Mouse (Mus musculus) forelimb bud, embryonic 11.5 days (tissue): ENCODE measurements around the gene Slc22a15.

Experiments
- DNase-seq: peaks from one replicate; pipeline ENCODE4 v3.0.0-alpha.2; 2012; ENCODE audit warnings: low read depth, low spot score

The Slc22a15 gene

DNA sequence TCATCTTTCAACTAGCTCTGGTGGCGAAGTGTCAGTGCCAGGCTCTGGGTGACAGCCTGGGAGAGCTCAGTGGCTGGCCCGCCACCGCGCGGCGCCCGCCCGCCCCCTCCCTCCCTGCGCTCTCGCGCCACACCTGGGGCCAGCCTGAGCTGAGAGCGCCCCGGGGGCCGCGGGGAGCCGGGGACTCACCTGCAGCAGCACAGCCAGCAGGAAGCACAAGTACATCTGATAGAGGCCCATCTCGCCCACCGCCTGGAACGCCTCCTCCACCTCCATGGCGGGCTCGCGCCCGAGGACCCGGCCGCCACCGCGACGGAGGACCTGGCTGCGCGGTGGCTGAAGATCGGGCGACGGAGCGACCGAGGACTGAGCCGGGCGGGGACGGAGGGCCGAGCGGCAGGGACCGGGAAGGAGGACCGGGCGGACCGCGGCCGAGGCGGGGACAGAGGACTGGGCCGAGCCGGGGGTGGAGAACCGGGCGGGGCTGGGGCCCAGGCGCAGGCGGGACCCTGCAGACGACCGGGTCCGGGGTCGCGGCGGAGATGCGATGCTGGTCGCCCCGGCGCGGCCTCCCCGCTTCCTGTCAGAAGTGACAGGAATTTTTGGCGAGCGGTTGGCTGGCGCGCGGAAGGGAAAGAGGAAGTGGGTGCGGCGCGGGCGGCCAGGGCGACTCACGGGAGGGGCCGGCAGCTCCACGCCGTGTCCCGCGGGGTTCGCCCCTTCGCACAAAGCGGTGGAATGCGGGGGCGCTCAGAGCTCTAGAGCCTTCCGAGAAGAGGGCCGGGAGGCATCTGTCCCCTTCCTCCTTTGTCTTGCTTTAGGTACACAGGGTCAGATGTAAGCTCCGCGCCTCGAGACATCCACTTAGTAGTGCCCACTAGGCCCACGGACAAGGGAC, at the start of gene Slc22a15:
TSS of gene Slc22a15 (minus strand) at position 611 of the 898 bp plus-strand sequence.
- peak; percentile 35 for DNase-seq

DNA sequence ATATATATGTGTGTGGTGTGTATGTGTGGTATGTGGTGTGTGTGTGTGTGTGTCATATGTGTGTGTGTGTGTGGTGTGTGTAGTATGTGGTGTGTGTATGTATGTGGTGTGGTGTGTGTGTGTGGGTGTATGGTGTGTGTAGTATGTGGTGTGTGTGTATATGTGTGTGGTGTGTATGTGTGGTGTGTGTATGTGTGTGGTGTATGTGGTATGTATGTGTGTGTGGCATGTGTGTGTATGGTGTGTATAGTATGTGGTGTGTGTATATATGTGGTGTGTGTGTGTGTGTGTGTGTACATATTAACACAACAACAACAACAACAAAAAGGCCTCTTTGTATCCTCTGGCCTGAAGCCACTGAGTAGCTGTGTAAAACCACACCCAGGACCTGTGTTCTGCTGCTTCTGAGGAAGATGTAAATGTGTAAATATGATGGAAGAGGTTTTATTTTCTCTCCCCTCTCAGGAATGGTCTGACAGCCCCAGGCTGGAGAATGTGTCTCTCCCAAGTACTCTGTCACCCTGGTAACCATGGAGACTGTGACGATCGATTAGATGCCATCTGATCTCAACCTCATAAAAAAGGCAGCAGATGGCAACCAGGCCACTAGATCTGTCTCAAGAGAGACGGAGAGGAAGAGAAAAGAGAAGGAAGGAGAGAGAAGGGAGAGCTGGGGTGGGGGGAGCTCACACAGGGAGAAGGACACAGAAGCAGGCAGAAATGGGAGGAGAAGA, 42.7 kb upstream of the Slc22a15 start:
- DNase-seq, result peak; percentile 11

DNA sequence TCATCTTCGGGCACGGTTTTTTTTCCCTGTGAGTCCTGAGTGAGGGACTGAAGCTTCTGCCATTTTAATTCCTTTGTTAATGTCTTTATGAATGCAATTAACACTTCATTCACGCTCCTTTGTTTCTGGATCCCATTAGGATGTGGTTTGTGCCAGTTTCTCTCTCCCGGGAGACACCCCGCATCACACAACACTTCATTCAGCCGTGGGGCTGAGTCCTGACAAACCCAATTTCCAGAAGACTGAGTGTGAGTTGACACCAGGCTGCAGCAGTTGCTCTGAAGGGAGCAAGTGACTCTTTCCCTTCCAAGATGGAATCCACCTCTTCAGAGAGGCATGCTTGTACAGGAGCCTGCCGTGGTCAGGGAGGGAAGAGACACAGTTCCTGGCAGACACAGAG, 40.1 kb upstream of the Slc22a15 start:
- DNase-seq, result peak; percentile 11

DNA sequence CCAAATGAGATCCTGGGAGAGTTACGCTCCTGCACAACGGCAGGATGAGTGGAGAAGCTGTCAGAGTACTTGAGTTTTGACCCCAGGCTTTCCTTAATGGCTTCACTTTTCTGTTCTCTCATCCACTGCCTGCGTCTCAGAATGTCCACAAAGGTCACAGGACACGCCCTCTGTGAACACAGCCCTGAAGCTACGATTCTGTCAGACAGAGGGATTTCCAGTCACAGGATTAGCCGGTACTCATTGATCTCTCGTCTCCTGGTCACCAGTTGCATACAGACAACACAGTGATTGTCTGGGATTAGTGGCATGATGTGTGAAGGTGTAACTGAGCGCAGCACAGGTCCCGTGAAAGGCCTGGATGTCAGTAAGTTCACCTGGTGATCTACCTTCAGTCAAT, 39.2 kb upstream of the Slc22a15 start:
- no peak for DNase-seq

DNA sequence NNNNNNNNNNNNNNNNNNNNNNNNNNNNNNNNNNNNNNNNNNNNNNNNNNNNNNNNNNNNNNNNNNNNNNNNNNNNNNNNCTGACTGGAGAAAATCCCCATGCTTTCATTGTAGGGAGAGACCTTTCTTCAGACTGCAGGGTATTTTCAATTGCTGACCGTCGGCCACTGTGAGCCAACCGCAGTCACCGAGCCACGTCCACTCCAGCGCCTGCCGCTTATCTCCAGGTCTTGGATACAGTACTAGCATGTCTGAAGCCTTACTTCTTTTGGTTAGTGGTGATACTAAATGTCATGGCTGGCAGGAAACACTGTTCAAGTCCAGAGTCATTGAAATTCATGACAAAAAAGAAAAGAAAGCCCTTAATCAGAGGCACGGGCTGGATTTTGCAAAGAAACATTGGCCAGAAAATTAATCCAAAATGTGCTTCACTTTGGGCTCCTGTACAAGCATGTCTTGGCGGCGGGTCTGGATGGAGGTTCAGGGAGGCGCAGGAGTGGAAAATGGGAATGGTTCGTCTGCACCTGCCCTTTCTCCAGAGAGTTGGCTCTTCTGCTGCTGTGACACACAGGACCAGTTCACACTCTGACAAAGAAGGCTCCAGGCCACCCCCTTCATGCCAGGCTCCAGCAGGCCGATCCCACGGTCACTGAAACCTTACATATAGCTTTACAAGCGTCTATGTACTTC, 37.0 kb upstream of the Slc22a15 start:
- no peak for DNase-seq

DNA sequence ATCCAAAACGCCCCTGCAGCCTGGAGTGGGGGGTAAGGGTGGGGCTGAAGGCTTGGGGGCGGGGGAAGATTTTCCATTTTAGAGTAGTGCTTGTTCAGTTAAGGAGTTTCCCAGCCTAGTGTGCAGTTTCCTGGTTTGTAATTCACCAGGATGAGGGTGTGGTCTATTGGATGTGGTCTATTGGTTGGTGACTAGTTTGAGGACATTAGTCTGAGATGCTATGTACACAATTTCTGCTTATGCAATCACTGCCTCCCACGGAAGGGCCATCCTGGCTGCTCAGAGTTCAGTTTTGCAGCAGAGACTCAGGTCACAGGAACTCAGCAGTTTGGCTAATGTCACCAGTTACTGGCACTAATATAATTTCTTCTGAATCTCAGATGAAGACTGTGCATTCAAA, 33.8 kb upstream of the Slc22a15 start:
- no peak for DNase-seq

DNA sequence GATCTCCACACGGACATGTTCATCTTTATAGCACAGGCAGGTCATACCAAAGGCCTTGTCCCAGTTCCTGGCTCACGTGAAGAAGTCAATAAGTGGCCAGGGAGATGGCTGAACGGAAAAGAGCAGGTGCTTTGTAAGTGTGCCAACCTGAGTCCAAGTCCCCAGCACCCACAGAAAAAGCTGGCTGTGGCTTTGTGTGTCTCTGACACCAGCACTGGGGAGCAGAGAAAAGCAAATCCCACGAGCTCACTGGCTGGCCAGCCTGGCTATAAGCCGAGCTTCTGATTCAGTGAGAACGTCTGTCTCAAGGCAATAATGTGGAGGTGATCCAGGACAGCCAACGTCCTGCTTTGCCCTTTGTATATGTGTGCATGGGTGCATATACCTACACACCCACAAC, 29.3 kb upstream of the Slc22a15 start:
- DNase-seq, result no peak

DNA sequence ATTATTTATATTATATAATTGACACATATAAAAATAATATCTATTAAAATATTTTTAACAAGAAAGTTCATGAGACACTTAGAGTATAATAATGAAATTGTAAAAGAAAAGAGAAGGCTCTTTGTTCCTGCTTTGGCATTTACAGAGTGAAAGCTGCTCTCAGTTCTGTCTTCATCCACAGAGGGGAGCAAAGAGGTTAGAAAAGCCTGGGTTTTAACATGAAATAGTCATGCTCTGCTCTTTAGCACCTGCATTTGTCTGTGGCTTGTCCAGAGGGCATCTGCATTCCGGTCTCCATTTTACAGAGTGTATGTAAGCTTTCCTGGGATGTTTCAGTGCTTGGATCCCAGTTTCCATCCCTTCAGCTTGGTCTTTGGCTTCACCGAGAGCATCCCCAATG, 28.3 kb upstream of the Slc22a15 start:
- no peak for DNase-seq

DNA sequence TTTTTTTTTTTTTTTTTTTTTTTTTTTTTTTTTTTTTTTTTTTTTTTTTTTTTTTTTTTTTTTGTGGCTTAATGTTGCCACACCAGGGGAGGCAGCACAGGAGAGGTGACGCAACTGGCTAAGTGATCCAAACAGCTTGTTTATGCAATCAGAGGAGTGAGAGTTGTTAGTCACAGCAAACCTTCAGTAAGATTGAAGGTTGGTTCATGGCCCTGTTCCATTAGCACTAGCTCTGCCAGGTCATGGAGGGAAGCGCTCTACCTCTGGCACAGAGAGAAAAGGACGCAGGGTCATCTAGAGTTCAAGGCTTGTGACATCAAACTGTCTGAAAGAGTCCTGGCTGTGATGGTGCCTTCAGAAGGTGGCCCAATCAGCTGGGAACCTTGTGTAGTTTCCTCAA, 24.3 kb upstream of the Slc22a15 start:
- DNase-seq, result no peak

DNA sequence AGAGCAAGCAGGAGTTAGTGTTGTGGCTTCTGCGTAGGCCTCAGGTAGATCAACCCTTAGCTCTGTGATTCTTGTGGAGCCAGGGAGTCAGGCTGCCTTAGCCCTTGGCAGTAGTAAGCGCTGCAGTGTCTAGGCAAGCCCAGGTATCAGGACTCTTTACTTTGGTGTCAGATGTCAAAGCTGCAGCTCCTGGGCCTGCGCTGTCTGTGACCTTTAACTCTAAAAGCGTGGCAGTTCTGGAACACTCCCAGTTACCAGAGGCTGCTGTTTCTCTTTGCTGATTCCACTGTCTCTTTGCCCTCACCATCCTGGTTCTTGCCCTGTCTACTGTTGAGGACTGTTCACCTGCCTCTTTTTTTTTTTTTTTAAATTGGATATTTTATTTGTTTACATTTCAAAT, 23.0 kb upstream of the Slc22a15 start:
- DNase-seq, result no peak

DNA sequence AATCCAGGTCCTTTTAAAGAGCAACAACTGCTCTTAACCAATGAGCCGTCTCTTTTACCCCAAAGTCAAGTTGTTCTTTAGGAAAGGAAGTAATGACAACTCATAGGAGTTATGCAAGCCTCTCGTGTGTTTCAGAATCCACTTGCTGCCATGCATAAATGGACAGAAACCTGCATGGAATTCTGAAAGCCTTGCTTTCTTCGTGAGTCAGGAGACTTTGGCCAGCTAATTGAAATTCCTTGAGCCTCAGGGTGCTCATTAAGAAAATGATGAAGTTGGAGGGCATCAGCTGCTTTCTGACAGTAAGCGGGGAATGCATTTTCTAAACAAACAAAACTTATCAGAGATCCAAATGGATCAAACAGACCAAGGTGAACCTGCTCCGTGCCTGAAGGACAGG, 21.0 kb upstream of the Slc22a15 start:
- DNase-seq, result no peak

DNA sequence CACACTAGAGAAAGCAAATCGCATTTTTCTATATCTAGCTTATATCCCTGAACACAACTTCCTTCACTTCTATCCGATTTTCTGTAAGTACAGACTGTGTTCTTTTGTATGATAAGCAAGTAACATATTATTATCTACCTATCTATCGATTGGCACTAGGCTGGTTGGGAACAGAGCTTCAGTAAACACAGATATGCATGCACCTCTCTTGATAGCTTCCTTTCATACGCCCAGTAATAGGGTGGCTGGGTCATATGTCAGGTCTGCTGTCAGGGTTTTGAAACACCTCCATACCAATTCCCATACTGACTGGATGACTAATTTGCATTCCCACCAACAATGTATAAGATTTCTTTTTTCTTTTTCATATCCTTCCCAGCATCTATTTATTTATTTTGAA, 16.2 kb upstream of the Slc22a15 start:
- DNase-seq, result no peak

DNA sequence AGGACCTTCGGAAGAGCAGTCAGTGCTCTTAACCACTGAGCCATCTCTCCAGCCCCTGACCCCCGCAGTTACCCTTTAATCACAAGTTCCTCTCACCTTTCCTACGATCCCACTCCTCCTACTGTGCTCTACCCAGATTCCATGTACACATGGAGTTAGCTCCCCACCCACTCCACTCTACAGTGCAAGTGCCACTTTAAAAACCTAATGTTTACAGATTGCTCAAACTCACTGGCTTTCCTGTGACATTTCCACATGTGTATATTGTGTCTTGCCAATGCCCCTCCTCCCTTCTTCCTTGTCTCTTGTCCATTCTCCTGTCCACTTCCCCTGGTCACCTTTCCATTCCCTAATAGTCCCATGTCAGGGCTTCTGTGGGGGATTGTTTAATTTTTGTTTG, 15.6 kb upstream of the Slc22a15 start:
- no peak for DNase-seq

DNA sequence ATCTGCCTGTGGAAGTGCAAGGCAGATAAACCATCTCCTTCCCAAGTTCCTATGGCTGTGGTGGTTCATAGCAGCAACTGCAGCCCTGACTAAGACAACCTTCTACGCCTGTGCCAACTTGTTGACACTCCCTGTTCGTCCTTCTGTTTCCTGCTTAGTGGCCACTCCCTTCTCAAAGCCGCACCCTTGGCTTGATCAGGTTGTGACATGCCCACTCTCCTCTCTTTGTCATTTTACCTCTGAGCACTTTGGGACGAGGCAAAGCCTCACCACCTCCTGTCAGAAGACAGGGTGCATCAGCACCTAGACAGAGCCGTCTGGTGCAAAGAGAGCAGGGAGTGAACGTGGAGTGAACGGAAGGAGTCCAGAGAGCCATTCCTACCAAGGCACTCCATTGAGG, 14.9 kb upstream of the Slc22a15 start:
- DNase-seq, result no peak

DNA sequence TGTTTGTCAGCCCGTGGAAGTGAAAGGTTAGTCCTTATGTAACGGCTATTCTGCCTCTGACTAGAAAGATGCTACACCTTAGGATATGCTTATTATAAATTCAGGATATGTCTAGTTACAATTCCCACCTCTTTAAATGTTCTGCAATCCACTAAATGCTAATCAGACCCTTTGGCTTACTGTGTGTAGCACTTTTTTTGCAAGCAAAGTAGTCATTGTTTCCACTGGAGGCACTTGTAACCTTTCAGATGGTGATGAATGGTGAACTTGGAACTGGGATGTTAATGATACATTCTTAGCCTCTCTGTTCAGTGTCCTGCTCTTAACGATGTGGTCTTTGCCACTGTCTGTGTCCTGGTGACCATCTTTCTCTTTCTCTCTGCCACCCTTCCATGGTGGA, 12.1 kb upstream of the Slc22a15 start:
- DNase-seq, result no peak

DNA sequence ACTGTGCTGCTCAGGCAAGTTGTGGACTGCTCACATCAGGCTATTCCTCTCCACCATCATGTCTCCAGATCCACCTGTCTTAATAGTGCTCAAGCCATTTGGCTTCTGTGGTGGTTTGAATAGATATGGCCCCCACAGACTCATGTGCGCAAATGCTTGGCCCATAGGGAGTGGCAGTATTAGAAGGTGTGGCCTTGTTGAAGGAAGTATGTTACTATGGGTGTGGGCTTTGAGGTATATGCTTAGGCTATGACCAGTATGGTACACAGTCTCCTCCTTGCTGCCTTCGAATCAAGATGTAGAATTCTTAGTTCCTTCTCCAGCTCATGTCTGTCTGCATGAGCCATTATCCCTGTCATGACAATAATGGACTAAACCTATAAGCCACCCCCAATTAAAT, 9.6 kb upstream of the Slc22a15 start:
- DNase-seq, result no peak

DNA sequence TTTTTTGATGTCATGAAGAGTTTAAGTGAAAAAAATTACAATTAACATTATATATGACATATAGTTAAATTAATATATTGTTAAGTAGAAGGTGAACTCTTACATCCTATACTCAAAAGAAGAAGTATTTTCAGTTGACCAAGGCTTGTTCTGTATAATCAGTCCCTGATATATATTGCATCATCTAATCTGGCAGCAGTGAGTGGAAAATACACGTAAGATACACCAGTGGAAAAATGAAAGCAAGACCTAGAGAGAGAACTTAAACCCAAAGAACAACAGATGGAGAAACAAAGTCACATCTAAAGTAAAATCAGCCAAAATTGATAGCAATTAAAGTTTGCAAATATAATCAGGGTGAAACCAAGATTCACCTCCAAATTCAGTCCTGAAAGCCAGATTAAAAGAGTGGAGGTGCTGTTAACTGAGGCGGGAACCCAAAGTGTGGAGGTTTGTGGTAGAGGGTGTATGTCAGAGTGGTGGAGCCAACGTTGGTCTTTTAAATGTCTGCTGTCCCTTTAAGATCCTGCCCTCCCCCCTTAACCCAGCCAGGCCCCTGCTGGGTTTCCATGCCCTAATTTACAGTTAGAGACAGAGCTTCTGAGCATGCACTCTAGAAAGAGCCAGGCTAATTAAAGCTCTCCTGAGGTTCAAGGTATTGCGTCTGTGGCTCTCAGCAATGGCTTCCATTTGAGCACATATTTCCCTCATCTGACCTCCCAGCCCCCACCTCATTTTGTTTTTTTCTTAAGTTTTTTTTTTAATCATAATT, 5.0 kb upstream of the Slc22a15 start:
- DNase-seq, result peak; percentile 47

DNA sequence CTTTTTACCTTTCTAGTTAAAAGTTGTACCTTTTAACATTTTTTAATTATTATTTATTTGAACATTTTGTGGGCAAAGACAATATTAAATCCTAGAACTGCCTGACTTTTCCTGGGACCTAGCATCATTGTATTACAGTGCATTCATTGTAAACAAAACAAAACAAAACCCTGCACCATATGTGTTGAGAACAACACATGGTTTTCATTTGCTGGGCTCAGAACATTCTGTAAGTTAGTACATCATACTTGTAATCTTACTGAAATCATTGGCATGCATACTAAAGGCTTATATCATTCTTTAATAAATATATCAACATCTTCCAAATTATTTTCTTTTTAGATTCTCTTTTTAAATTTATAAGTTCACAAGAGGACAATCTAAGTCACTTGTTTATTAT, 2.4 kb upstream of the Slc22a15 start:
- DNase-seq, result no peak

DNA sequence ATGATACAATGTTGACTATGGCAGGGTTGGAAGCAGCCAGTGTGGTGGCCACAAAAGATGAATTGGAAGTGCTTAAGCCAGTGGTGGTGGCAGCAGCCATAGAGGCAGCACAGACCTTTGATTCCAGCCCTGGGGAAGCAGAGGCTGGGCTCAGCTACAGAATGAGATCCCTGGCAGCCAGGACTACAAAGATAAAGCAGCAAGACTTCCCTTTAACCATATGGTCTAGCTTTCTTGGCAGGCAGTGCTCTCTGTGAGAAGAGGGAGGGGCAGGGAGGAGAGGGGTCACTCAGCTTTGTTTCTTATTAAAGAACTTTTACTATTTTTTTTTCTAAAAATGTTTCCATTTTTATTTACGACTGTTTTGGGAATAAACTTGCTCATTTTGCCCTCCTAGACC, 1.4 kb upstream of the Slc22a15 start:
- DNase-seq, result no peak

DNA sequence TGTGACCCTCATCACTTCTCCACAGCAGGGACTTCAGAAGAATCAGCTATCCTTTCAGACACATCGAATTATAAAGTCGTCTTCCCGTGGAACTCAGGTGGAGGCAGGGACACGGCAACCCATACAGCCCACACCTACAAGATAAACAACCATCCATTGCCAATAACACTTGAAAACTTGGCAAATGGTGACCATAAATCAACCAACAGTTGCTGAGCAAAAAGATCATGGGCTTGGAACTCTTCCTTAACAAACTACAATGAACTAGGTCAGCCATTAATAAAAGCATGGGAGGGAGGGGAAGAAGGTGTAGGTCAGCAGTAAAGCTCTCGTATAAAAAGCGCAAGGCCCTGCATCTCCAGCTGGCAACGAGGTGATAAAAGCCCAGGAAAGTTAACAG, 1.9 kb downstream of the Slc22a15 start:
- DNase-seq, result no peak

DNA sequence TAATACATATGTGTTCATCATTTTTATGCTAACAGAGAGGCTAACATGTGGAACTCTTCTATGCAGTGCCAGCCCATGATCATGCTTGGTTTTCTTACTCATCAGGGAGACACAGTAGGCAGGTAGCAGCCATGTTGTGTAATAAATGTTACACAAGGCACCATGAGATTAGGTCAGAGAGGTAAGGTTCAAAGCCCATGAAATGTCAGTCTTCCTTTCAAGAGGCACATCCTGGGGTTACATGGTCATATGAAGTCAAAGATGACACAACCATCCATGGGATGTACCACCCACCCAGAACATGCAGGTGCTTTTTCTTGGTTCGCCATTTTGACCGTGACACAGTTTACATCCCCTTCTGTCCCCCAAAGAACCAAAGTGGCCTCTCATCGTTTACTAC, 5.7 kb downstream of the Slc22a15 start:
- no peak for DNase-seq

DNA sequence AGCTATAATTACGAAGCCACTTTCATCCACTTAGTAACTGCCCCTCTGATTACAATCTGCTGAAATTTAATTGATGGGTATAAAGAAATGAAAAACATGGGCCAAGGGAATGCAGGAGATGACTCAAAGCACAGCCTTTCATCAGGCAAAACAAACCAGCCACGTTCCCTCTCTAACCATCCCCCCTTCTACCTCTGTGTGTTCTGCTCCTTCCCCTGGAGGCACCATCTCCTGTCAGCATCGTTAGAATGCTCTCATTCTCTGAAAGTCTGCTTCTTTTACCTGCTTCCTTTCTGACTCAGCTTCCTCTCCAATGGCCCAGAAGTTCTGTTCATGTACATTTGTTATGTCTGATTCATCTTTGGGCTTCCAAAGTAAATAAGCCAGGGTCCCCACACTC, 6.6 kb downstream of the Slc22a15 start:
- no peak for DNase-seq
